Mouse (Mus musculus) intestine, postnatal 0 days (tissue): ENCODE data around the gene Fcer1g. TPM values are rescaled to one million over a fixed set of nuclear protein-coding genes. Genes with fewer than 3 reads are reported as not detected.
A peak's percentile ranks its signal among the peaks of the same experiment; 100 is the strongest.

Source experiments
- ATAC-seq: fragments of 200-750 bp; cut with Nextera tagmentation; 2 replicates; pipeline ENCODE4 v1.8.0; 2017; ENCODE audit warnings: mild to moderate bottlenecking, moderate TSS enrichment, moderate library complexity
- H3K27ac ChIP-seq: fragments of 300-500 bp; sonication (generic); 2 replicates; pipeline ENCODE4 v1.5.1; 2014; ENCODE audit warnings: mild to moderate bottlenecking, low read depth, low read length, moderate library complexity
- H3K27me3 ChIP-seq: fragments of 300-500 bp; sonication (generic); replicated peaks from 2 replicates; pipeline ENCODE4 v1.6.1; 2014; ENCODE audit warnings: low read length, mixed read lengths; ENCODE audit not compliant: control insufficient read depth, insufficient read depth
- H3K36me3 ChIP-seq: fragments of 300-500 bp; sonication (generic); 2 replicates; pipeline ENCODE4 v1.6.1; 2014; ENCODE audit warnings: mild to moderate bottlenecking, moderate library complexity; ENCODE audit not compliant: control insufficient read depth, insufficient read depth
- H3K4me1 ChIP-seq: fragments of 300-500 bp; sonication (generic); replicated peaks from 2 replicates; pipeline ENCODE4 v1.6.1; 2014; ENCODE audit warnings: antibody characterized with exemption, low read length, mixed read lengths; ENCODE audit not compliant: control insufficient read depth, insufficient read depth
- H3K4me2 ChIP-seq: fragments of 300-500 bp; sonication (generic); replicated peaks from 2 replicates; pipeline ENCODE4 v1.6.1; 2014; ENCODE audit warnings: low read depth, mild to moderate bottlenecking, moderate library complexity
- H3K4me3 ChIP-seq: fragments of 300-500 bp; sonication (generic); 2 replicates; pipeline ENCODE4 v1.5.1; 2014; ENCODE audit warnings: low read depth, low read length
- H3K9ac ChIP-seq: fragments of 300-500 bp; sonication (generic); 2 replicates; pipeline ENCODE4 v1.6.1; 2014; ENCODE audit warnings: mild to moderate bottlenecking, low read depth, low read length
- H3K9me3 ChIP-seq: fragments of 300-500 bp; sonication (generic); 2 replicates; pipeline ENCODE4 v1.6.1; 2016; ENCODE audit warnings: mixed run types; ENCODE audit not compliant: control insufficient read depth
- CTCF ChIP-seq: sonication (generic); IDR thresholded peaks from 2 replicates; pipeline ENCODE4 v1.5.1; 2016; ENCODE audit warnings: low read depth, mild to moderate bottlenecking, control low read depth, antibody characterized with exemption, moderate library complexity
- WGBS: fragments of 180-500 bp; shearing (Covaris S2); extraction: QIAGEN DNeasy Blood & Tissue Kit; methylation state at CpG from one replicate; pipeline ENCODE4 v1.1.7; 2014; 5-methylcytosine and 5-hydroxymethylcytosine counted together
- polyA plus RNA-seq: library from polyadenylated mRNA; unstranded; fragments of >200 nt; fragmentation: Nextera tagmentation; extraction: Ambion mirVana; gene quantifications from 2 replicates; pipeline ENCODE4 v1.2.1, GENCODE M21; 2015

The Fcer1g gene
- polyA plus RNA-seq, 1 experiment from 2014 or later = 47.7 TPM

GRCm38 (mm10) chr1:171193911-171194830 lies 40.0 kb downstream of the Fcer1g start:
- TF ChIP-seq CTCF = no peak
- Histone ChIP-seq H3K36me3 (no peaks in the 10 kb centered on the region), H3K9me3 (no peaks in the 10 kb centered on the region), H3K4me1 (no peaks in the 10 kb centered on the region; the same call in 1 of the 2 replicates), H3K4me3 (no peak overlapping the region), H3K9ac (no peak overlapping the region), H3K27me3 (peaks cover 27% of the 10 kb centered on the region), H3K27ac (no peak overlapping the region), H3K4me2 (peak overlapping the region; percentile 77)
- 46% methylated on average over 11 of the region's 11 CpGs for WGBS
- ATAC-seq = no peak

GRCm38 (mm10) chr1:171193093-171193840 lies 40.9 kb downstream of the Fcer1g start:
- no peak for ATAC-seq
- H3K4me3 ChIP-seq = no peak overlapping the region
- peak overlapping the region; percentile 44 for H3K4me2 ChIP-seq
- TF ChIP-seq CTCF = no peak
- H3K27me3 ChIP-seq = peaks cover 27% of the 10 kb centered on the region
- no peaks in the 10 kb centered on the region; the same call in 1 of the 2 replicates for H3K4me1 ChIP-seq
- H3K36me3 ChIP-seq = no peaks in the 10 kb centered on the region
- no peaks in the 10 kb centered on the region for H3K9me3 ChIP-seq
- H3K27ac ChIP-seq = no peak overlapping the region
- H3K9ac ChIP-seq = no peak overlapping the region
- 9% methylated on average over 18 of the region's 18 CpGs for WGBS

- Histone ChIP-seq H3K36me3 (no peaks in the 10 kb centered on the region), H3K9me3 (no peaks in the 10 kb centered on the region), H3K27ac (no peak overlapping the region), H3K27me3 (peaks cover 27% of the 10 kb centered on the region), H3K4me2 (no peak overlapping the region), H3K4me3 (no peak overlapping the region), H3K4me1 (no peaks in the 10 kb centered on the region; the same call in 1 of the 2 replicates), H3K9ac (no peak overlapping the region)
- WGBS = 52% methylated on average over 10 of the region's 10 CpGs
- no peak for TF ChIP-seq CTCF
- ATAC-seq = no peak
Observed at GRCm38 (mm10) chr1:171192283-171192682, 41.9 kb downstream of the Fcer1g start.

GRCm38 (mm10) chr1:171190832-171191231 lies 43.3 kb downstream of the Fcer1g start:
- H3K9ac ChIP-seq = no peak overlapping the region
- no peak overlapping the region for H3K27ac ChIP-seq
- no peak for ATAC-seq
- no peak overlapping the region for H3K4me2 ChIP-seq
- H3K27me3 ChIP-seq = peaks cover 18% of the 10 kb centered on the region
- no peak for TF ChIP-seq CTCF
- H3K4me1 ChIP-seq = no peaks in the 10 kb centered on the region; the same call in 1 of the 2 replicates
- no peak overlapping the region for H3K4me3 ChIP-seq
- no peaks in the 10 kb centered on the region for H3K9me3 ChIP-seq
- no peaks in the 10 kb centered on the region for H3K36me3 ChIP-seq
- WGBS = 96% methylated on average over 9 of the region's 9 CpGs

GRCm38 (mm10) chr1:171189476-171190114 lies 44.6 kb downstream of the Fcer1g start:
- no peak overlapping the region for H3K4me3 ChIP-seq
- peaks cover 6% of the 10 kb centered on the region for H3K27me3 ChIP-seq
- H3K36me3 ChIP-seq = no peaks in the 10 kb centered on the region
- 0 out of 2 replicates have a peak overlapping the region, but pooled peaks have one; percentile 6 for H3K4me2 ChIP-seq
- no peaks in the 10 kb centered on the region for H3K4me1 ChIP-seq
- no peak for ATAC-seq
- 61% methylated on average over 14 of the region's 14 CpGs for WGBS
- H3K27ac ChIP-seq = no peak overlapping the region
- H3K9ac ChIP-seq = no peak overlapping the region
- no peak for TF ChIP-seq CTCF
- H3K9me3 ChIP-seq = no peaks in the 10 kb centered on the region

- Histone ChIP-seq H3K9me3 (no peaks in the 10 kb centered on the region), H3K27me3 (peaks cover under 1% of the 10 kb centered on the region), H3K4me1 (no peaks in the 10 kb centered on the region), H3K36me3 (no peaks in the 10 kb centered on the region), H3K27ac (no peak overlapping the region), H3K9ac (no peak overlapping the region), H3K4me3 (no peak overlapping the region), H3K4me2 (0 out of 2 replicates have a peak overlapping the region, but pooled peaks have one; percentile 6)
- no peak for ATAC-seq
- WGBS = 24% methylated on average over 8 of the region's 8 CpGs
- TF ChIP-seq CTCF = no peak
Observed at GRCm38 (mm10) chr1:171189046-171189445, 45.1 kb downstream of the Fcer1g start.
